Mouse (Mus musculus) liver, embryonic 14.5 days (tissue): Measurements from ENCODE around the gene 4930447F04Rik. TPM values are rescaled to one million over a fixed set of nuclear protein-coding genes. Genes with fewer than 3 reads are reported as not detected.

Experiments used
- ATAC-seq: fragments of 200-750 bp; cut with Nextera tagmentation; 2 replicates; pipeline ENCODE4 v1.8.0; 2017; ENCODE audit warnings: moderate number of reproducible peaks, mild to moderate bottlenecking, moderate library complexity; ENCODE audit not compliant: insufficient read depth
- DNase-seq, 3 experiments: peaks; one replicate each; pipeline ENCODE4 v3.0.0-alpha.2; 2012 to 2013; ENCODE audit warnings: low read depth in 3 of 3, low spot score in 3 of 3
- H3K27ac ChIP-seq: fragments of 300-500 bp; sonication (generic); 2 replicates; pipeline ENCODE4 v1.5.1; 2014; ENCODE audit warnings: moderate library complexity, mild to moderate bottlenecking, control low read depth, inconsistent platforms
- H3K27me3 ChIP-seq: fragments of 300-500 bp; sonication (generic); 2 replicates; pipeline ENCODE4 v1.6.1; 2014; ENCODE audit warnings: mild to moderate bottlenecking, low read length, moderate library complexity; ENCODE audit not compliant: control insufficient read depth, insufficient read depth
- H3K36me3 ChIP-seq: fragments of 300-500 bp; sonication (generic); replicated peaks from 2 replicates; pipeline ENCODE4 v1.6.1; 2014; ENCODE audit warnings: low read depth; ENCODE audit not compliant: control insufficient read depth, insufficient read depth
- H3K4me1 ChIP-seq, 2 experiments: fragments of 200-500 bp in 1 of 2; fragments of 300-500 bp in 1 of 2; sonication (generic) in 1 of 2; replicated peaks; 2 replicates each; pipeline ENCODE4 v1.6.1; 2012 to 2014; ENCODE audit warnings: antibody characterized with exemption in 1 of 2, inconsistent platforms in 1 of 2, low read length in 1 of 2; ENCODE audit not compliant: control insufficient read depth in 2 of 2, insufficient read depth in 2 of 2
- H3K4me2 ChIP-seq: fragments of 300-500 bp; sonication (generic); 2 replicates; pipeline ENCODE4 v1.6.1; 2014; ENCODE audit warnings: low read depth, mild to moderate bottlenecking, control low read depth, moderate library complexity
- H3K4me3 ChIP-seq, 2 experiments: fragments of 200-500 bp in 1 of 2; fragments of 300-500 bp in 1 of 2; sonication (generic) in 1 of 2; 2 replicates each; pipeline ENCODE4 v1.5.1; 2012 to 2014; ENCODE audit warnings: low read depth in 2 of 2, low read length in 2 of 2, mild to moderate bottlenecking in 2 of 2, control low read depth in 1 of 2, inconsistent platforms in 1 of 2, moderate library complexity in 1 of 2; ENCODE audit not compliant: insufficient read depth in 1 of 2
- H3K9ac ChIP-seq: fragments of 300-500 bp; sonication (generic); replicated peaks from 2 replicates; pipeline ENCODE4 v1.6.1; 2014; ENCODE audit warnings: mild to moderate bottlenecking, control low read depth, moderate library complexity
- H3K9me3 ChIP-seq: fragments of 300-500 bp; sonication (generic); 2 replicates; pipeline ENCODE4 v1.6.1; 2016; ENCODE audit warnings: low read length, mixed read lengths; ENCODE audit not compliant: control insufficient read depth
- CTCF ChIP-seq: IDR thresholded peaks from 2 replicates; pipeline ENCODE4 v1.5.1; 2016; ENCODE audit warnings: antibody characterized with exemption, low read depth, control low read depth
- EP300 ChIP-seq: IDR thresholded peaks from 2 replicates; pipeline ENCODE4 v1.6.1; 2016; ENCODE audit warnings: antibody characterized with exemption, low read depth
- WGBS: fragments of 180-500 bp; shearing (Covaris S2); extraction: QIAGEN DNeasy Blood & Tissue Kit; methylation state at CpG from one replicate; pipeline ENCODE4 v1.1.7; 2014; ENCODE audit not compliant: insufficient replicate concordance; 5-methylcytosine and 5-hydroxymethylcytosine counted together
- polyA plus RNA-seq, 2 experiments: library from polyadenylated mRNA; depleted of rRNA in 1 of 2; stranded (reverse) in 1 of 2; unstranded in 1 of 2; fragments of >200 nt; fragmentation: Nextera tagmentation in 1 of 2; extraction: Ambion mirVana in 1 of 2; gene quantifications; 2 replicates each; pipeline versions ENCODE4 v1.2.1 to v1.2.3; 2012 to 2014

Gene 4930447F04Rik
- not detected in 2 replicates for polyA plus RNA-seq (2012; rRNA removed)
- not detected in 2 replicates for polyA plus RNA-seq (2014; fragmentation: Nextera tagmentation; extraction: Ambion mirVana)

DNA sequence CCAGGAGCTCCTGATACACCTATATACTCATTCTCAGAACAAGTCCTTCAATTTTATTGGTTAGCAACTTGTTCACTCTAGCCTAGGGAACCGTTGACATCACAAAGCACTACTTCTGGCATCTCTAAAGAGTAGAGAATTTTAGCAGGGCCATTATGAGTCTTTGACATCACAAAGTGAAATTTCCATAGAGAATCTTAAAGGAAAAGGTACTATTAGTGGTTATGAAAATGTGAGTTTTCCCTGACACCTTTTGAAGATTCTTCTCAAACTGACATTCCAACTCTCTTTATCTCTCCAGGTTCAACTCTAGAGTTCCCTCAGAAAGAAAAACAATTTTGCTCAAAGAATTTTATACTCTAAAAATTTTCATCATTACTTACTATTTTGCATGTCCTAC is at the start of gene 4930447F04Rik:
TSS of gene 4930447F04Rik (minus strand) at position 101 of the 400 bp plus-strand sequence.
- no peak for ATAC-seq
- no peak within 1 kb of the TSS for H3K27ac ChIP-seq

More for the DNA sequence above, at the start of gene 4930447F04Rik:
- no peak within 1 kb of the TSS for H3K9ac ChIP-seq
- no peak for TF ChIP-seq EP300
- TF ChIP-seq CTCF, result no peak
- H3K9me3 ChIP-seq, result no peaks in the 10 kb centered on the region
- no peak for DNase-seq
- H3K4me2 ChIP-seq, result no peak within 1 kb of the TSS
- H3K4me3 ChIP-seq, result no peak within 1 kb of the TSS
- no peaks in the 10 kb centered on the region for H3K27me3 ChIP-seq
- no peaks in the 10 kb centered on the region for H3K36me3 ChIP-seq
- WGBS, result 44% methylated on average over 1 of the region's 1 CpGs
- no peaks in the 10 kb centered on the region for H3K4me1 ChIP-seq
